In the genomic region with DNA sequence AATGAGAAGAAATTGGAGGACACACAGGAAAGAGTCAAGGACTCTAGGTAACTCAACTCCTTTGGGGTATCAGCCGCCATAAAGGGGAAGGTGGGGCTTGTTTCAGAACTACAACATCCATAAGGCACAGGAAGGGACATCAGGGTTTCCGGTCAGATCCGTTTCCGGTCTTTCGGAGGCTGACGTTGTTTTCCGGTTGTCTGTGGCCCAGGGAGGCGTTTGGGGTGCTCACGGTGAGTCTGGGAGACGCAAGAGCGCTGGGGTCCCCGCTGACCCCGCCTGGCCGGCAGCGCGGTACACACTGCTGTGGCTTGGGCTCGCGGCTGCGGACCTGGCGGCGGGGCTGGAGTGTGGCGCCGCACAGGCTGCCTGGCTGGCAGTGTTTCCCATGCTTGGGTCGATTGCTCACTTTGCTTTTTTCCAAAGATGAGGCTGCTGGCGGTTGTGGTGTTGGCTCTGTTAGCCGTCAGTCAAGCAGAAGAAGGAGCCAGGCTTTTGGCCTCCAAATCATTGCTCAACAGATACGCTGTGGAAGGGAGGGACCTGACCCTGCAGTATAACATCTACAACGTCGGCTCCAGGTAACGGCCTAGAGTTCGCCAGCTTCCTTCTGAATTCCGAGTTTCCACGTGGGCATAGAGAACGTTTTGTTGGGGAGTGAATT, we compare ENCODE assay signal across 8 mouse cellular contexts. TPM values are rescaled to one million over a fixed set of nuclear protein-coding genes. Genes with fewer than 3 reads are reported as not detected.
DNase-seq lines count a peak whose midpoint lies in the region; ATAC-seq and TF ChIP-seq lines count a peak whose summit lies in the region.

No protein-coding gene starts in this region.

- H3K4me3 ChIP-seq in G1E (ENCODE audit: low read depth, low read length), result peak overlapping the region; percentile 88
- H3K4me3 ChIP-seq in forebrain, embryonic 15.5 days, result peak overlapping the region; percentile 90
- peak overlapping the region; percentile 86 for H3K4me3 ChIP-seq in liver, postnatal 0 days (ENCODE audit: low read depth, low read length)
- H3K4me3 ChIP-seq in neural tube, embryonic 14.5 days (ENCODE audit: low read depth, low read length), result peak overlapping the region; percentile 88
- peak overlapping the region; percentile 96 for H3K4me3 ChIP-seq in testis, adult 2 months (ENCODE audit: control insufficient read depth, low read depth, low read length)

- peaks cover 35% of the 10 kb centered on the region for H3K36me3 ChIP-seq in G1E (replicated peaks)
- peaks cover 33% of the 10 kb centered on the region for H3K36me3 ChIP-seq in forebrain, embryonic 15.5 days
- peaks cover 14% of the 10 kb centered on the region for H3K36me3 ChIP-seq in liver, postnatal 0 days (replicated peaks; ENCODE audit: insufficient read depth, low read length)
- H3K36me3 ChIP-seq in neural tube, embryonic 14.5 days (ENCODE audit: control insufficient read depth, insufficient read depth, low read length), result peaks cover 16% of the 10 kb centered on the region; the same call in 1 of the 2 replicates
- peaks cover 1% of the 10 kb centered on the region for H3K36me3 ChIP-seq in testis, adult 2 months (ENCODE audit: control insufficient read depth, insufficient read depth, low read length)

- TF ChIP-seq POLR2A in testis, adult 2 months (IDR thresholded peaks at IDR 0.05; ENCODE audit: control insufficient read depth, low read depth, low read length), result peak; percentile 53; the same call in 1 of the 2 replicates

- intact Hi-C loops in heart, postnatal 25 days (cut with DNase I), result no loop called here

- peak overlapping the region; percentile 53 for H3K4me2 ChIP-seq in forebrain, embryonic 15.5 days (replicated peaks)
- H3K4me2 ChIP-seq in liver, postnatal 0 days (ENCODE audit: low read depth, low read length), result peak overlapping the region; percentile 78
- peak overlapping the region; percentile 90 for H3K4me2 ChIP-seq in neural tube, embryonic 14.5 days (ENCODE audit: low read depth, low read length)

- peak; percentile 85 for DNase-seq in G1E (ENCODE audit: low spot score)
- peak; percentile 80 for DNase-seq in cerebellum, adult 11-12 months
- DNase-seq in heart, postnatal 25 days (ENCODE audit: low spot score), result peak; percentile 67
- DNase-seq in layer of hippocampus, adult 11-12 months (ENCODE audit: low spot score), result peak; percentile 87
- DNase-seq in liver, postnatal 0 days, result peak; percentile 84

- TF ChIP-seq EP300 in liver, postnatal 0 days (IDR thresholded peaks at IDR 0.05; ENCODE audit: low read depth), result no peak

- no peaks in the 10 kb centered on the region for H3K9me3 ChIP-seq in G1E (replicated peaks)
- no peaks in the 10 kb centered on the region for H3K9me3 ChIP-seq in forebrain, embryonic 15.5 days
- no peaks in the 10 kb centered on the region for H3K9me3 ChIP-seq in liver, postnatal 0 days (ENCODE audit: low read length)
- H3K9me3 ChIP-seq in neural tube, embryonic 14.5 days (ENCODE audit: control insufficient read depth, low read length), result no peaks in the 10 kb centered on the region

- WGBS in forebrain, embryonic 15.5 days, result under 1% methylated on average over 34 of the region's 34 CpGs
- WGBS in liver, postnatal 0 days (ENCODE audit: insufficient replicate concordance), result under 1% methylated on average over 34 of the region's 34 CpGs
- WGBS in neural tube, embryonic 14.5 days, result under 1% methylated on average over 34 of the region's 34 CpGs

- TF ChIP-seq CTCF in G1E (IDR thresholded peaks at IDR 0.05; ENCODE audit: low read depth, low read length), result no peak
- no peak for TF ChIP-seq CTCF in liver, postnatal 0 days (IDR thresholded peaks at IDR 0.05; ENCODE audit: low read depth)
- no peak for TF ChIP-seq CTCF in testis, adult 2 months (IDR thresholded peaks at IDR 0.05; ENCODE audit: control insufficient read depth, insufficient read depth, insufficient replicate concordance, low read depth, low read length)

- peak overlapping the region; percentile 95 for H3K9ac ChIP-seq in forebrain, embryonic 15.5 days (replicated peaks)
- H3K9ac ChIP-seq in liver, postnatal 0 days (replicated peaks), result peak overlapping the region; percentile 93
- H3K9ac ChIP-seq in neural tube, embryonic 14.5 days (replicated peaks; ENCODE audit: low read depth, low read length), result peak overlapping the region; percentile 82

- peaks cover 25% of the 10 kb centered on the region for H3K4me1 ChIP-seq in G1E (ENCODE audit: insufficient read depth, low read depth, low read length)
- peaks cover 18% of the 10 kb centered on the region for H3K4me1 ChIP-seq in forebrain, embryonic 15.5 days
- H3K4me1 ChIP-seq in liver, postnatal 0 days (ENCODE audit: insufficient read depth), result peaks cover 12% of the 10 kb centered on the region; the same call in 1 of the 2 replicates
- peaks cover 7% of the 10 kb centered on the region for H3K4me1 ChIP-seq in neural tube, embryonic 14.5 days (ENCODE audit: control insufficient read depth, insufficient read depth, low read length)
- peaks cover 4% of the 10 kb centered on the region for H3K4me1 ChIP-seq in testis, adult 2 months (ENCODE audit: control insufficient read depth, insufficient read depth, low read length)

- 0 out of 2 replicates have a peak, but pooled peaks cover 3% of the 10 kb centered on the region for H3K27me3 ChIP-seq in G1E (ENCODE audit: insufficient read depth, low read length)
- H3K27me3 ChIP-seq in forebrain, embryonic 15.5 days, result no peaks in the 10 kb centered on the region
- H3K27me3 ChIP-seq in liver, postnatal 0 days (ENCODE audit: insufficient read depth, low read length), result no peaks in the 10 kb centered on the region
- H3K27me3 ChIP-seq in neural tube, embryonic 14.5 days (ENCODE audit: control insufficient read depth, insufficient read depth, low read length), result no peaks in the 10 kb centered on the region
- H3K27me3 ChIP-seq in testis, adult 2 months (ENCODE audit: control insufficient read depth, insufficient read depth, low read length), result no peaks in the 10 kb centered on the region

- peak; percentile 81 for ATAC-seq in G1E (ENCODE audit: extremely low read depth, insufficient number of reproducible peaks, low FRiP score, poor library complexity, severe bottlenecking)
- peak; percentile 95 for ATAC-seq in forebrain, embryonic 15.5 days (replicated peaks)
- ATAC-seq in liver, postnatal 0 days, result peak; percentile 92
- ATAC-seq in neural tube, embryonic 14.5 days (ENCODE audit: low read depth), result peak; percentile 92; the same call in 1 of the 2 replicates

- H3K27ac ChIP-seq in forebrain, embryonic 15.5 days (replicated peaks), result peak overlapping the region; percentile 71
- H3K27ac ChIP-seq in liver, postnatal 0 days (ENCODE audit: low read depth), result peak overlapping the region; percentile 87
- 0 out of 2 replicates have a peak overlapping the region, but pooled peaks have one; percentile 34 for H3K27ac ChIP-seq in neural tube, embryonic 14.5 days (ENCODE audit: low read depth, low read length)
- H3K27ac ChIP-seq in testis, adult 2 months (ENCODE audit: control insufficient read depth, insufficient read depth, low read depth, low read length), result peak overlapping the region; percentile 80

RNA-seq across cellular contexts. Expression of a gene that starts 3.9 kb away (rescaled TPM):
- total RNA-seq in G1E (2014; fragmentation: Nextera tagmentation), result 269 and 289 TPM in 2 replicates
- 132 and 134 TPM in 2 replicates for total RNA-seq in G1E (2017)
- polyA plus RNA-seq in G1E (2012), result 123 and 280 TPM in 2 replicates
- 133 and 134 TPM in 2 replicates for polyA plus RNA-seq in forebrain, embryonic 15.5 days (2015; fragmentation: Nextera tagmentation; extraction: Ambion mirVana)
- 10 to 100 TPM; 80.7 to 93.3 TPM for total RNA-seq in heart, postnatal 25 days (2021)
- polyA plus RNA-seq in liver, postnatal 0 days (2015; fragmentation: Nextera tagmentation; extraction: Ambion mirVana), result 141 and 155 TPM in 2 replicates
- 127 and 143 TPM in 2 replicates for polyA plus RNA-seq in neural tube, embryonic 14.5 days (2014; fragmentation: Nextera tagmentation; extraction: Ambion mirVana)
- 128 and 161 TPM in 2 replicates for polyA plus RNA-seq in testis, adult 2 months (2012; rRNA removed)

RNA-seq across cellular contexts. Expression of a gene that starts 26.0 kb away (rescaled TPM):
- total RNA-seq in G1E (2014; fragmentation: Nextera tagmentation) (63.4 and 67.4 TPM in 2 replicates), G1E (2017) (39.6 and 40.6 TPM in 2 replicates)
- 73.7 and 81.2 TPM in 2 replicates for polyA plus RNA-seq in G1E (2012)
- polyA plus RNA-seq in forebrain, embryonic 15.5 days (2015; fragmentation: Nextera tagmentation; extraction: Ambion mirVana), result 45.8 and 47.6 TPM in 2 replicates
- 10 to 100 TPM; 67.4 to 71.2 TPM for total RNA-seq in heart, postnatal 25 days (2021)
- 12.5 and 13.5 TPM in 2 replicates for polyA plus RNA-seq in liver, postnatal 0 days (2015; fragmentation: Nextera tagmentation; extraction: Ambion mirVana)
- 43.5 and 44.1 TPM in 2 replicates for polyA plus RNA-seq in neural tube, embryonic 14.5 days (2014; fragmentation: Nextera tagmentation; extraction: Ambion mirVana)
- 51.4 and 55.3 TPM in 2 replicates for polyA plus RNA-seq in testis, adult 2 months (2012; rRNA removed)

RNA-seq across cellular contexts. Expression of a gene that starts 26.2 kb away (rescaled TPM):
- total RNA-seq in G1E (2014; fragmentation: Nextera tagmentation) (170 and 181 TPM in 2 replicates), G1E (2017) (64.2 and 66.2 TPM in 2 replicates)
- polyA plus RNA-seq in G1E (2012), result 277 and 291 TPM in 2 replicates
- 192 and 193 TPM in 2 replicates for polyA plus RNA-seq in forebrain, embryonic 15.5 days (2015; fragmentation: Nextera tagmentation; extraction: Ambion mirVana)
- total RNA-seq in heart, postnatal 25 days (2021), result 10 to 100 TPM; 42.6 to 51.8 TPM
- 13.7 and 13.8 TPM in 2 replicates for polyA plus RNA-seq in liver, postnatal 0 days (2015; fragmentation: Nextera tagmentation; extraction: Ambion mirVana)
- 137 and 145 TPM in 2 replicates for polyA plus RNA-seq in neural tube, embryonic 14.5 days (2014; fragmentation: Nextera tagmentation; extraction: Ambion mirVana)
- 512 and 614 TPM in 2 replicates for polyA plus RNA-seq in testis, adult 2 months (2012; rRNA removed)

RNA-seq across cellular contexts. Expression of a gene that starts 26.7 kb away (rescaled TPM):
- 44.7 and 64.5 TPM in 2 replicates for total RNA-seq in G1E (2014; fragmentation: Nextera tagmentation)
- total RNA-seq in G1E (2017), result 97.5 and 98.0 TPM in 2 replicates
- 96.1 and 182 TPM in 2 replicates for polyA plus RNA-seq in G1E (2012)
- polyA plus RNA-seq in forebrain, embryonic 15.5 days (2015; fragmentation: Nextera tagmentation; extraction: Ambion mirVana), result 169 and 187 TPM in 2 replicates
- total RNA-seq in heart, postnatal 25 days (2021), result 10 to 100 TPM; 84.2 to 92.5 TPM
- polyA plus RNA-seq in liver, postnatal 0 days (2015; fragmentation: Nextera tagmentation; extraction: Ambion mirVana), result 104 and 106 TPM in 2 replicates
- 97.0 and 106 TPM in 2 replicates for polyA plus RNA-seq in neural tube, embryonic 14.5 days (2014; fragmentation: Nextera tagmentation; extraction: Ambion mirVana)
- polyA plus RNA-seq in testis, adult 2 months (2012; rRNA removed), result 46.9 and 53.9 TPM in 2 replicates

RNA-seq across cellular contexts. Expression of a gene that starts 31.5 kb away (rescaled TPM):
- total RNA-seq in G1E (2014; fragmentation: Nextera tagmentation), result 1.6 and 4.5 TPM in 2 replicates
- total RNA-seq in G1E (2017), result 0.35 TPM in 1 of 2 replicates, not detected in the other
- polyA plus RNA-seq in G1E (2012), result 0.67 and 0.88 TPM in 2 replicates
- polyA plus RNA-seq in forebrain, embryonic 15.5 days (2015; fragmentation: Nextera tagmentation; extraction: Ambion mirVana), result 0.15 and 0.28 TPM in 2 replicates
- total RNA-seq in heart, postnatal 25 days (2021), result not detected
- polyA plus RNA-seq in liver, postnatal 0 days (2015; fragmentation: Nextera tagmentation; extraction: Ambion mirVana), result 0.13 and 0.29 TPM in 2 replicates
- not detected in 2 replicates for polyA plus RNA-seq in neural tube, embryonic 14.5 days (2014; fragmentation: Nextera tagmentation; extraction: Ambion mirVana)
- polyA plus RNA-seq in testis, adult 2 months (2012; rRNA removed), result 0.10 and 1.9 TPM in 2 replicates

Comparison
In these comparisons a context has a peak if more than half of its experiments do, and no peak if none do; other contexts are left out.
1. Peak in every context shown above with its lines: DNase-seq, ATAC-seq, H3K4me3 ChIP-seq and H3K27ac ChIP-seq.
2. H3K27ac ChIP-seq: peak in every context shown above with its lines; median percentile 87 in liver, postnatal 0 days; 80 in testis, adult 2 months; 71 in forebrain, embryonic 15.5 days; 34 in neural tube, embryonic 14.5 days.